Mouse (Mus musculus): Measurements from ENCODE around the gene Fam69b.

GRCm38 (mm10) chr2:26661768-26662508, 33.7 kb downstream of the Fam69b start:
- TF ChIP-seq CTCF (IDR thresholded peaks at IDR 0.05; ENCODE audit: low read depth) = no peak
- no peak for TF ChIP-seq EP300 (IDR thresholded peaks at IDR 0.05; ENCODE audit: low read depth)

Data from liver, postnatal 0 days (tissue).